Mouse (Mus musculus) CH12.LX (cell line): ENCODE results near the gene Mapk8ip1. TPM values are rescaled to one million over a fixed set of nuclear protein-coding genes. Genes with fewer than 3 reads are reported as not detected.

ENCODE experiments used
- DNase-seq: peaks from one replicate; pipeline ENCODE4 v3.0.0-alpha.2; 2013; ENCODE audit errors: extremely low read depth
- H3K27ac ChIP-seq: 2 replicates; pipeline ENCODE4 v1.5.1; 2012; ENCODE audit warnings: low read depth, mild to moderate bottlenecking, control low read depth, moderate library complexity; ENCODE audit not compliant: insufficient read depth
- H3K27me3 ChIP-seq: replicated peaks from 2 replicates; pipeline ENCODE3; 2012; ENCODE audit warnings: inconsistent platforms
- H3K36me3 ChIP-seq, 2 experiments: replicated peaks in 1 of 2; 2 replicates each; pipeline versions ENCODE3 to v1.6.1; 2012; ENCODE audit warnings: inconsistent platforms in 1 of 2, low read length in 1 of 2, mild to moderate bottlenecking in 1 of 2, mixed read lengths in 1 of 2, moderate library complexity in 1 of 2; ENCODE audit not compliant: control insufficient read depth in 1 of 2, insufficient read depth in 1 of 2
- H3K4me1 ChIP-seq, 2 experiments: 2 replicates each; pipeline ENCODE4 v1.6.1; 2012; ENCODE audit warnings: inconsistent platforms in 1 of 2, moderate library complexity in 1 of 2; ENCODE audit not compliant: insufficient read depth in 2 of 2, control insufficient read depth in 1 of 2
- H3K4me2 ChIP-seq: 2 replicates; pipeline ENCODE4 v1.6.1; 2012; ENCODE audit warnings: low read depth, mild to moderate bottlenecking, control low read depth; ENCODE audit not compliant: poor library complexity, insufficient read depth, severe bottlenecking
- H3K4me3 ChIP-seq, 3 experiments: fragments of 150-350 bp in 1 of 3; sonication (generic) in 1 of 3; replicated peaks in 1 of 3; 2 replicates each; pipeline versions ENCODE3 to v1.5.1; 2011 to 2012; ENCODE audit warnings: low read depth in 2 of 3, low read length in 2 of 3, mild to moderate bottlenecking in 2 of 3, moderate library complexity in 2 of 3, control low read depth in 1 of 3, improper control_type of control experiment in 1 of 3, inconsistent platforms in 1 of 3, mixed read lengths in 1 of 3; ENCODE audit not compliant: poor library complexity in 1 of 3
- H3K79me2 ChIP-seq: replicated peaks from 2 replicates; pipeline ENCODE4 v1.6.1; 2012; ENCODE audit warnings: mild to moderate bottlenecking, moderate library complexity; ENCODE audit not compliant: control insufficient read depth, poor library complexity, insufficient read depth, severe bottlenecking; ENCODE audit errors: extremely low read depth
- H3K9ac ChIP-seq: 2 replicates; pipeline ENCODE4 v1.6.1; 2012; ENCODE audit warnings: low read depth, mild to moderate bottlenecking, control low read depth, moderate library complexity; ENCODE audit not compliant: insufficient read depth
- H3K9me3 ChIP-seq: replicated peaks from 2 replicates; pipeline ENCODE3; 2012; ENCODE audit warnings: low read length, inconsistent platforms, mixed read lengths
- BHLHE40 ChIP-seq: IDR thresholded peaks from 2 replicates; pipeline ENCODE4 v1.6.1; 2011; ENCODE audit warnings: mild to moderate bottlenecking, low read depth, low read length, improper control_type of control experiment
- CHD1 ChIP-seq: IDR thresholded peaks from 2 replicates; pipeline ENCODE4 v1.6.1; 2012; ENCODE audit warnings: low read depth, low read length, improper control_type of control experiment, inconsistent platforms
- CTCF ChIP-seq, 2 experiments: IDR thresholded peaks in 1 of 2; conservative IDR thresholded peaks in 1 of 2; 2 replicates each; pipeline ENCODE4 v1.5.1; 2011 to 2012; ENCODE audit warnings: low read depth in 2 of 2, low read length in 2 of 2, improper control_type of control experiment in 1 of 2, inconsistent platforms in 1 of 2, mild to moderate bottlenecking in 1 of 2, moderate library complexity in 1 of 2
- EP300 ChIP-seq: IDR thresholded peaks from 2 replicates; pipeline ENCODE4 v1.6.1; 2011; ENCODE audit warnings: low read length, improper control_type of control experiment
- JUND ChIP-seq: conservative IDR thresholded peaks from 2 replicates; pipeline ENCODE4 v1.6.1; 2011; ENCODE audit warnings: low read depth, low read length, improper control_type of control experiment
- KAT2A ChIP-seq: IDR thresholded peaks from 2 replicates; pipeline ENCODE4 v1.6.1; 2012; ENCODE audit warnings: low read length, improper control_type of control experiment, inconsistent platforms; ENCODE audit not compliant: insufficient replicate concordance
- MAZ ChIP-seq: IDR thresholded peaks from 2 replicates; pipeline ENCODE4 v1.6.1; 2012; ENCODE audit warnings: low read depth, mild to moderate bottlenecking, inconsistent platforms, low read length, improper control_type of control experiment, moderate library complexity
- MYC ChIP-seq: IDR thresholded peaks from 2 replicates; pipeline ENCODE4 v1.6.1; 2011; ENCODE audit warnings: low read depth, mild to moderate bottlenecking, improper control_type of control experiment, low read length
- NELFE ChIP-seq: IDR thresholded peaks from 2 replicates; pipeline ENCODE4 v1.6.1; 2011; ENCODE audit warnings: low read depth, low read length, improper control_type of control experiment
- NRF1 ChIP-seq: IDR thresholded peaks from 2 replicates; pipeline ENCODE4 v1.6.1; 2014; ENCODE audit warnings: low read depth, mild to moderate bottlenecking, inconsistent platforms, low read length, improper control_type of control experiment, moderate library complexity
- POLR2A ChIP-seq: IDR thresholded peaks from 2 replicates; pipeline ENCODE4 v1.6.1; 2011; ENCODE audit warnings: low read depth, mild to moderate bottlenecking, improper control_type of control experiment, low read length
- POLR2AphosphoS2 ChIP-seq: IDR thresholded peaks from 2 replicates; pipeline ENCODE4 v1.6.1; 2011; ENCODE audit warnings: low read depth, low read length, improper control_type of control experiment
- RAD21 ChIP-seq: IDR thresholded peaks from 2 replicates; pipeline ENCODE4 v1.6.1; 2011; ENCODE audit warnings: low read depth, mild to moderate bottlenecking, low read length, improper control_type of control experiment, moderate library complexity
- RCOR1 ChIP-seq: conservative IDR thresholded peaks from 2 replicates; pipeline ENCODE4 v1.6.1; 2012; ENCODE audit warnings: low read depth, mild to moderate bottlenecking, inconsistent platforms, low read length, improper control_type of control experiment
- SMC3 ChIP-seq: IDR thresholded peaks from 2 replicates; pipeline ENCODE4 v1.6.1; 2011; ENCODE audit warnings: low read depth, low read length, improper control_type of control experiment
- USF1 ChIP-seq: IDR thresholded peaks from 2 replicates; pipeline ENCODE4 v1.6.1; 2014; ENCODE audit warnings: low read depth, mild to moderate bottlenecking, inconsistent platforms, low read length, improper control_type of control experiment
- USF2 ChIP-seq: conservative IDR thresholded peaks from 2 replicates; pipeline ENCODE4 v1.6.1; 2011; ENCODE audit warnings: low read depth, low read length, improper control_type of control experiment
- ZC3H11A ChIP-seq: IDR thresholded peaks from 2 replicates; pipeline ENCODE4 v1.6.1; 2012; ENCODE audit warnings: low read depth, mild to moderate bottlenecking, inconsistent platforms, low read length, improper control_type of control experiment
- ZKSCAN1 ChIP-seq: IDR thresholded peaks from 2 replicates; pipeline ENCODE4 v1.6.1; 2012; ENCODE audit warnings: low read depth, inconsistent platforms, low read length, improper control_type of control experiment, borderline replicate concordance
- ZMIZ1 ChIP-seq: IDR thresholded peaks from 2 replicates; pipeline ENCODE4 v1.6.1; 2012; ENCODE audit warnings: low read depth, mild to moderate bottlenecking, inconsistent platforms, low read length, improper control_type of control experiment
- dilution Hi-C: fragments of 300-500 bp; cut with MboI; formaldehyde crosslinking; loops from 2 replicates; pipeline ENCODE4 v1.14.3; 2020; ENCODE audit warnings: low sequenced_read_pairs; ENCODE audit not compliant: extremely low pct_unique_long_range_greater_than_20kb, extremely low pct_ligation_motif_present
- in situ Hi-C: fragments of 300-500 bp; cut with MboI; formaldehyde crosslinking; loops from 3 replicates; pipeline ENCODE4 v1.14.3; 2019; ENCODE audit warnings: low sequenced_read_pairs, low pct_ligation_motif_present, low pct_unique_long_range_greater_than_20kb, mixed read lengths
- polyA plus RNA-seq: library from polyadenylated mRNA; unstranded; fragments of >175 nt; gene quantifications from 2 replicates; pipeline ENCODE4 v1.2.1, GENCODE M21; 2012; ENCODE audit warnings: low read depth; ENCODE audit not compliant: insufficient read length
- total RNA-seq, 2 experiments: library from RNA; depleted of rRNA; stranded (reverse); fragments of 300-350 nt in 1 of 2; fragments of >200 nt in 1 of 2; gene quantifications; 2 replicates each; pipeline ENCODE4 v1.2.3; 2012 to 2014

Mapk8ip1 gene
- total and polyA plus RNA-seq, 3 experiments = 5.4 to 13.0 (median 5.5) TPM

DNA sequence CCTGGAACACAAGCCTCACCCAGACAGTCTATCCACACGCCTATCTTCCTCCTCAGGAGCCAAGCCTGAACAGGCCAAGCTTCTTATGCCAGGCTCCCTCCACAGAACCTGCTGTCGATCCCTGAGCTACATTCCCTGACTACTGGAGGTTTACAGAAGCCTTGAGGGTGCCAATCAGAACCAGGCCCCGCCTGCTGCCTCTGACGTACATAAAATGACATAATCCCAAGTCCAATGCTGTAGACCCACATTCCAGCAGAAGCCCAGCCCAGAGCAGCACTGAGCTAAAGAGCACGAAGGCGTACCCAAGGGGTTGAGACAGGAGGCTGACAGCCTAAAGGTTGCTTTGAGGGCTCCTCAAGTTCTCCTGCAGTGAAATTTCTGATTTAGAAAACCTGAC, 26.8 kb upstream of the Mapk8ip1 start:
- Histone ChIP-seq H3K36me3 (peaks cover 47 to 91% of the 10 kb centered on the region in 2 experiments), H3K9me3 (no peaks in the 10 kb centered on the region), H3K4me1 (peaks cover 11 to 55% of the 10 kb centered on the region in 2 experiments), H3K27me3 (no peaks in the 10 kb centered on the region), H3K4me2 (no peak overlapping the region), H3K27ac (no peak overlapping the region), H3K79me2 (peaks cover 51% of the 10 kb centered on the region), H3K9ac (no peak overlapping the region), H3K4me3 (no peak overlapping the region)
- DNase-seq = no peak
- TF ChIP-seq NELFE = no peak
- no peak for TF ChIP-seq ZMIZ1
- dilution Hi-C loops = no loop called here
- in situ Hi-C loops = no loop called here

- peaks cover 6 to 45% of the 10 kb centered on the region in 2 experiments for H3K4me1 ChIP-seq
- TF ChIP-seq EP300 (no peak), JUND (no peak), USF2 (no peak), RAD21 (no peak), CHD1 (no peak), MYC (no peak), NELFE (no peak), NRF1 (no peak), ZC3H11A (no peak), CTCF (conservative IDR thresholded peaks at IDR 0.05 in 1 of 2, IDR thresholded peaks at IDR 0.05 in 1 of 2; ENCODE audit: low read depth in 2 of 2, low read length in 2 of 2) (no peak), SMC3 (no peak), POLR2AphosphoS2 (no peak), BHLHE40 (no peak), USF1 (no peak), RCOR1 (no peak), MAZ (no peak), KAT2A (no peak), POLR2A (no peak), ZKSCAN1 (no peak)
- TF ChIP-seq, all 38 proteins: peak for 0
- peaks cover 62 to 98% of the 10 kb centered on the region in 2 experiments for H3K36me3 ChIP-seq
- no peaks in the 10 kb centered on the region for H3K27me3 ChIP-seq
- no peak overlapping the region for H3K9ac ChIP-seq
- no peak overlapping the region for H3K4me3 ChIP-seq
- H3K9me3 ChIP-seq = no peaks in the 10 kb centered on the region
- dilution Hi-C loops (no loop called here), in situ Hi-C loops (no loop called here)
- DNase-seq = no peak
- peaks cover 37% of the 10 kb centered on the region for H3K79me2 ChIP-seq
- H3K4me2 ChIP-seq = no peak overlapping the region
- H3K27ac ChIP-seq = no peak overlapping the region
Observed at GRCm38 (mm10) chr2:92426426-92426825, 25.4 kb upstream of the Mapk8ip1 start.
